Mouse (Mus musculus) cortical plate, adult 2 months (tissue): Measurements from ENCODE around the gene Ggnbp2.

Experiments used
- CTCF ChIP-seq: fragments of 200-500 bp; IDR thresholded peaks from 2 replicates; pipeline ENCODE4 v1.5.1; 2011; ENCODE audit warnings: mild to moderate bottlenecking, control low read depth, low read length; ENCODE audit not compliant: insufficient read depth; ENCODE audit errors: extremely low read depth
- POLR2A ChIP-seq: fragments of 200-500 bp; IDR thresholded peaks from 2 replicates; pipeline ENCODE4 v1.6.1; 2011; ENCODE audit warnings: mild to moderate bottlenecking, low read length, control low read depth; ENCODE audit not compliant: insufficient read depth; ENCODE audit errors: extremely low read depth

- no peak for TF ChIP-seq CTCF
- no peak for TF ChIP-seq POLR2A
Observed at GRCm38 (mm10) chr11:84797026-84797425, 73.6 kb downstream of the Ggnbp2 start.
